Mouse (Mus musculus): ENCODE data around the gene Grin3b. TPM values are rescaled to one million over a fixed set of nuclear protein-coding genes. Genes with fewer than 3 reads are reported as not detected.

Grin3b gene
- polyA plus RNA-seq, 2 experiments = 0.01 to 0.13 TPM

GRCm38 (mm10) chr10:79928907-79929701 is 41.4 kb upstream of the Grin3b start:
- peaks cover 9 to 12% of the 10 kb centered on the region in 2 experiments for H3K4me1 ChIP-seq (replicated peaks; ENCODE audit: control insufficient read depth in 2 of 2, insufficient read depth in 2 of 2, low read length in 1 of 2)
- no peak overlapping the region for H3K27ac ChIP-seq
- no peak for TF ChIP-seq EP300 (IDR thresholded peaks at IDR 0.05; ENCODE audit: low read depth)
- no peak for TF ChIP-seq CTCF (IDR thresholded peaks at IDR 0.05; ENCODE audit: low read depth)
- no peak for ATAC-seq (ENCODE audit: insufficient read depth)
- H3K9ac ChIP-seq (replicated peaks) = no peak overlapping the region
- peak overlapping the region; percentile 52 for H3K4me2 ChIP-seq (ENCODE audit: low read depth)
- no peaks in the 10 kb centered on the region; the same call in 1 of the 2 replicates for H3K36me3 ChIP-seq (replicated peaks; ENCODE audit: control insufficient read depth, insufficient read depth, low read depth)
- 28% methylated on average over 9 of the region's 9 CpGs for WGBS (ENCODE audit: insufficient replicate concordance)
- H3K4me3 ChIP-seq (ENCODE audit: insufficient read depth in 1 of 2, low read depth in 2 of 2, low read length in 2 of 2) = peak overlapping the region; percentile 19 to 33; a peak in 3 of 4 replicates
- no peak for DNase-seq (ENCODE audit: low read depth in 3 of 3, low spot score in 3 of 3)
- no peaks in the 10 kb centered on the region for H3K9me3 ChIP-seq (ENCODE audit: control insufficient read depth, low read length)
- no peaks in the 10 kb centered on the region for H3K27me3 ChIP-seq (ENCODE audit: control insufficient read depth, insufficient read depth, low read length)

- no peaks in the 10 kb centered on the region; the same call in 1 of the 2 replicates for H3K36me3 ChIP-seq (replicated peaks; ENCODE audit: control insufficient read depth, insufficient read depth, low read depth)
- H3K4me1 ChIP-seq (replicated peaks; ENCODE audit: control insufficient read depth in 2 of 2, insufficient read depth in 2 of 2, low read length in 1 of 2) = peaks cover 9 to 12% of the 10 kb centered on the region in 2 experiments
- DNase-seq (ENCODE audit: low read depth in 3 of 3, low spot score in 3 of 3) = no peak
- peak overlapping the region; percentile 52; the same call in 1 of the 2 replicates for H3K4me2 ChIP-seq (ENCODE audit: low read depth)
- H3K27me3 ChIP-seq (ENCODE audit: control insufficient read depth, insufficient read depth, low read length) = no peaks in the 10 kb centered on the region
- no peak overlapping the region for H3K4me3 ChIP-seq (ENCODE audit: insufficient read depth in 1 of 2, low read depth in 2 of 2, low read length in 2 of 2)
- WGBS (ENCODE audit: insufficient replicate concordance) = 77% methylated on average over 18 of the region's 18 CpGs
- no peak for TF ChIP-seq CTCF (IDR thresholded peaks at IDR 0.05; ENCODE audit: low read depth)
- TF ChIP-seq EP300 (IDR thresholded peaks at IDR 0.05; ENCODE audit: low read depth) = no peak
- H3K9ac ChIP-seq (replicated peaks) = no peak overlapping the region
- no peak for ATAC-seq (ENCODE audit: insufficient read depth)
- no peak overlapping the region for H3K27ac ChIP-seq
- H3K9me3 ChIP-seq (ENCODE audit: control insufficient read depth, low read length) = no peaks in the 10 kb centered on the region
Observed at GRCm38 (mm10) chr10:79929967-79930825, 40.3 kb upstream of the Grin3b start.

- Histone ChIP-seq H3K36me3 (replicated peaks; ENCODE audit: control insufficient read depth, insufficient read depth, low read depth) (no peaks in the 10 kb centered on the region; the same call in 1 of the 2 replicates), H3K9ac (replicated peaks) (no peak overlapping the region), H3K9me3 (ENCODE audit: control insufficient read depth, low read length) (no peaks in the 10 kb centered on the region), H3K4me1 (replicated peaks; ENCODE audit: control insufficient read depth in 2 of 2, insufficient read depth in 2 of 2, low read length in 1 of 2) (peaks cover 6 to 7% of the 10 kb centered on the region in 2 experiments), H3K27ac (no peak overlapping the region), H3K4me2 (ENCODE audit: low read depth) (no peak overlapping the region), H3K4me3 (ENCODE audit: insufficient read depth in 1 of 2, low read depth in 2 of 2, low read length in 2 of 2) (no peak overlapping the region), H3K27me3 (ENCODE audit: control insufficient read depth, insufficient read depth, low read length) (no peaks in the 10 kb centered on the region)
- no peak for ATAC-seq (ENCODE audit: insufficient read depth)
- WGBS (ENCODE audit: insufficient replicate concordance) = 85% methylated on average over 16 of the region's 16 CpGs
- TF ChIP-seq CTCF (IDR thresholded peaks at IDR 0.05; ENCODE audit: low read depth) (no peak), EP300 (IDR thresholded peaks at IDR 0.05; ENCODE audit: low read depth) (no peak)
- DNase-seq (ENCODE audit: low read depth in 3 of 3, low spot score in 3 of 3) = no peak
Observed at GRCm38 (mm10) chr10:79930826-79931186, 39.7 kb upstream of the Grin3b start.

GRCm38 (mm10) chr10:79931797-79932196 is 38.7 kb upstream of the Grin3b start:
- Histone ChIP-seq H3K4me3 (ENCODE audit: insufficient read depth in 1 of 2, low read depth in 2 of 2, low read length in 2 of 2) (no peak overlapping the region), H3K9ac (replicated peaks) (no peak overlapping the region), H3K9me3 (ENCODE audit: control insufficient read depth, low read length) (no peaks in the 10 kb centered on the region), H3K4me1 (replicated peaks; ENCODE audit: control insufficient read depth in 2 of 2, insufficient read depth in 2 of 2, low read length in 1 of 2) (peaks cover 0 to 2% of the 10 kb centered on the region in 2 experiments; a peak in 3 of 4 replicates), H3K36me3 (replicated peaks; ENCODE audit: control insufficient read depth, insufficient read depth, low read depth) (no peaks in the 10 kb centered on the region; the same call in 1 of the 2 replicates), H3K4me2 (ENCODE audit: low read depth) (no peak overlapping the region), H3K27ac (no peak overlapping the region), H3K27me3 (ENCODE audit: control insufficient read depth, insufficient read depth, low read length) (no peaks in the 10 kb centered on the region)
- DNase-seq (ENCODE audit: low read depth in 3 of 3, low spot score in 3 of 3) (no peak), ATAC-seq (ENCODE audit: insufficient read depth) (no peak)
- 62% methylated on average over 9 of the region's 9 CpGs for WGBS (ENCODE audit: insufficient replicate concordance)
- TF ChIP-seq EP300 (IDR thresholded peaks at IDR 0.05; ENCODE audit: low read depth) (no peak), CTCF (IDR thresholded peaks at IDR 0.05; ENCODE audit: low read depth) (no peak)

GRCm38 (mm10) chr10:79932736-79933135 is 37.8 kb upstream of the Grin3b start:
- whole genome bisulfite sequencing (ENCODE audit: insufficient replicate concordance) = 60% methylated on average over 8 of the region's 8 CpGs
- H3K9ac ChIP-seq (replicated peaks) = no peak overlapping the region
- no peaks in the 10 kb centered on the region; the same call in 1 of the 2 replicates for H3K36me3 ChIP-seq (replicated peaks; ENCODE audit: control insufficient read depth, insufficient read depth, low read depth)
- H3K4me1 ChIP-seq (replicated peaks; ENCODE audit: control insufficient read depth in 2 of 2, insufficient read depth in 2 of 2, low read length in 1 of 2) = peaks cover 0 to 7% of the 10 kb centered on the region in 2 experiments; a peak in 3 of 4 replicates
- TF ChIP-seq EP300 (IDR thresholded peaks at IDR 0.05; ENCODE audit: low read depth) (no peak), CTCF (IDR thresholded peaks at IDR 0.05; ENCODE audit: low read depth) (no peak)
- no peak for DNase-seq (ENCODE audit: low read depth in 3 of 3, low spot score in 3 of 3)
- H3K4me3 ChIP-seq (ENCODE audit: insufficient read depth in 1 of 2, low read depth in 2 of 2, low read length in 2 of 2) = no peak overlapping the region
- no peak overlapping the region for H3K27ac ChIP-seq
- ATAC-seq (ENCODE audit: insufficient read depth) = no peak
- no peak overlapping the region for H3K4me2 ChIP-seq (ENCODE audit: low read depth)
- no peaks in the 10 kb centered on the region for H3K9me3 ChIP-seq (ENCODE audit: control insufficient read depth, low read length)
- no peaks in the 10 kb centered on the region for H3K27me3 ChIP-seq (ENCODE audit: control insufficient read depth, insufficient read depth, low read length)

Data from liver, embryonic 14.5 days (tissue).